Mouse (Mus musculus) adrenal gland, postnatal 10 days (tissue): ENCODE data around the gene Phtf2. TPM values are rescaled to one million over a fixed set of nuclear protein-coding genes. Genes with fewer than 3 reads are reported as not detected.
A peak's percentile ranks its signal among the peaks of the same experiment; 100 is the strongest.

Experiments used
- DNase-seq: peaks from one replicate; pipeline ENCODE4 v3.0.0; 2021; ENCODE audit warnings: mixed read lengths
- long read RNA-seq, 2 experiments: library from polyadenylated mRNA; stranded (forward); transcript quantifications; one replicate each; pipeline ENCODE4 v2.0.0; 2021
- total RNA-seq, 2 experiments: library from RNA; stranded (reverse); gene quantifications; 2 replicates each; pipeline ENCODE4 v1.2.3; 2021

The Phtf2 gene
- 10 to 100 TPM; 11.7 to 17.2 TPM for total RNA-seq
- long read RNA-seq, experiment 1, full-length matches to known transcripts: 5 of 12 reads
- long read RNA-seq, experiment 1, partial matches to known transcripts: 1 of 12 reads
- long read RNA-seq, experiment 1, other reads (novel, unspliced or antisense): 6 of 12 reads
- long read RNA-seq, experiment 2, full-length matches to known transcripts: 3 of 8 reads
- long read RNA-seq, experiment 2, partial matches to known transcripts: 2 of 8 reads
- long read RNA-seq, experiment 2, other reads (novel, unspliced or antisense): 3 of 8 reads

- DNase-seq: peak; percentile 99
Measured at GRCm38 (mm10) chr5:20881915-20882800, at the start of gene Phtf2, which contains the start of gene Tmem60. Gene Phtf2 (minus strand): TSS chr5:20882124. Gene Tmem60 (plus strand): TSS chr5:20882191.

- no peak for DNase-seq
Measured at GRCm38 (mm10) chr5:20931300-20931699, 49.4 kb upstream of the Phtf2 start.

- DNase-seq: no peak
Measured at GRCm38 (mm10) chr5:20930430-20930829, 48.5 kb upstream of the Phtf2 start.

- no peak for DNase-seq
Measured at GRCm38 (mm10) chr5:20929669-20930151, 47.8 kb upstream of the Phtf2 start.

- DNase-seq: no peak
Measured at GRCm38 (mm10) chr5:20925451-20925850, 43.5 kb upstream of the Phtf2 start.

GRCm38 (mm10) chr5:20924608-20925007 lies 42.7 kb upstream of the Phtf2 start:
- DNase-seq: no peak

- no peak for DNase-seq
Measured at GRCm38 (mm10) chr5:20919566-20919965, 37.6 kb upstream of the Phtf2 start.

- no peak for DNase-seq
Measured at GRCm38 (mm10) chr5:20918967-20919366, 37.0 kb upstream of the Phtf2 start.

- DNase-seq: peak; percentile 82
Measured at GRCm38 (mm10) chr5:20913372-20914275, 31.7 kb upstream of the Phtf2 start.

GRCm38 (mm10) chr5:20911741-20912140 lies 29.8 kb upstream of the Phtf2 start:
- DNase-seq: no peak

- no peak for DNase-seq
Measured at GRCm38 (mm10) chr5:20906191-20906590, 24.3 kb upstream of the Phtf2 start.

- no peak for DNase-seq
Measured at GRCm38 (mm10) chr5:20905437-20905836, 23.5 kb upstream of the Phtf2 start.

- no peak for DNase-seq
Measured at GRCm38 (mm10) chr5:20904647-20905046, 22.7 kb upstream of the Phtf2 start.

GRCm38 (mm10) chr5:20897446-20898167 lies 15.7 kb upstream of the Phtf2 start:
- no peak for DNase-seq

- DNase-seq: no peak
Measured at GRCm38 (mm10) chr5:20884036-20884620, 2.2 kb upstream of the Phtf2 start.

GRCm38 (mm10) chr5:20880797-20881775 lies 838 bp downstream of the Phtf2 start:
- DNase-seq: peak; percentile 73

GRCm38 (mm10) chr5:20880386-20880785 lies 1.5 kb downstream of the Phtf2 start:
- no peak for DNase-seq

GRCm38 (mm10) chr5:20876934-20877426 lies 4.9 kb downstream of the Phtf2 start:
- DNase-seq: no peak

- DNase-seq: no peak
Measured at GRCm38 (mm10) chr5:20873146-20873545, 8.8 kb downstream of the Phtf2 start.
